Mouse (Mus musculus): Measurements from ENCODE around the gene Cuedc1.

Gene Cuedc1

DNA sequence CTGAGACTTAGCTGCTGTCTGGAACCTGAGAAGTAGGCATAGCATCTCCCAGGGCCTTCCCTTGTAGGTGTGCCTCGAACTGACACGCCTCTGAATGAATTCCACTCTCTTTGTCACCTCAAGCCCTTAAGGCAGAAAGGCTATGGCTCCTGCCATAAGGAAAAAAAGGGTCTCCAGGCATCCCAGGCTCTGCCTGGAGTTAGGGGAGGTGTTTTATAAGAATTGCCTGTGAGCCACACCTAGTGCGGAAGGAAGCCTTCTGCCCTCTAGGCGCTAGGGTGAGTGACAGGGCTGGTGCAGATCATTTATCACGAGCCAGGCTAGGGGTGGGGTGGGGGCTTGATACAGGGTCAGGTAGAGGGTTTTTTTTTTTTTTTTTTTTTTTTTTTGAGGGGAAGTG lies 25.2 kb downstream of the Cuedc1 start:
- no peak for TF ChIP-seq GATA4 (IDR thresholded peaks at IDR 0.05; ENCODE audit: insufficient replicate concordance, low read length)

DNA sequence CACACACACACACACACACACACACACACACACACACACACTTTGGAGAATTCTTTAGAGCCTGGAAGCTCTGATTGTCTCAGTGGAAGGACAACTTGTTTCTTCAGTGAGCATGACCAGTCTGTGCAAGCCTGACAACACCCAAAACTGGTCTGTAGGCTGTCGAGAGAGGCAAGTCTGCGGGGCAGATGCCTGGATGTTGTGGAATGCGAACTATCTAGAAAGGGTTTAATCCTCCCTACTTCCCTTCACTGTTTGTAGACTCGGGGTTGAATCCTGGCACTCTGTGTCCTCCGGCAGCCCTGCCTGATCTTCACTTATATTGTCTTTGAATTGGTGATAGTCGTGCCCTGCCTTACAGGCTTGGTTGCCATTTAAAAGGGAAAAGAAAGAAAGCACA lies 25.9 kb downstream of the Cuedc1 start:
- TF ChIP-seq GATA4 (IDR thresholded peaks at IDR 0.05; ENCODE audit: insufficient replicate concordance, low read length) = no peak

DNA sequence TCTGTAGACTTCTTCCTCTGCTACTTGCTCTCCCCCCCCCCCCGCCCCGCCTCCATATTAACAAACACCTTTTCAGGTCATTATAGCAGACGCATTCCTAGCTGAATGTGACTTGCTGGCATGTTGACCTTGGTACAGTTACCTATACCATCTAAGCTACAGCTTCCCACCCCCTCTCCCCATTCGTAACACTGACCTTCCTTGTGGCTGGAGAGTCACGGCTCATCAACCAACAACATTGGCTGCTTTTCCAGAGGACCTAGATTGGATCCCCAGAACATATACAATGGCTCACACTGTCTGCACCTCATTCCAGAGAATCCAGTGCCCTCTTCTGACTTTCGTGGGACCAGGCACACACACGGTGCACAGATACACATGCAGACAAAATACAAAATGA lies 27.6 kb downstream of the Cuedc1 start:
- no peak for TF ChIP-seq GATA4 (IDR thresholded peaks at IDR 0.05; ENCODE audit: insufficient replicate concordance, low read length)

DNA sequence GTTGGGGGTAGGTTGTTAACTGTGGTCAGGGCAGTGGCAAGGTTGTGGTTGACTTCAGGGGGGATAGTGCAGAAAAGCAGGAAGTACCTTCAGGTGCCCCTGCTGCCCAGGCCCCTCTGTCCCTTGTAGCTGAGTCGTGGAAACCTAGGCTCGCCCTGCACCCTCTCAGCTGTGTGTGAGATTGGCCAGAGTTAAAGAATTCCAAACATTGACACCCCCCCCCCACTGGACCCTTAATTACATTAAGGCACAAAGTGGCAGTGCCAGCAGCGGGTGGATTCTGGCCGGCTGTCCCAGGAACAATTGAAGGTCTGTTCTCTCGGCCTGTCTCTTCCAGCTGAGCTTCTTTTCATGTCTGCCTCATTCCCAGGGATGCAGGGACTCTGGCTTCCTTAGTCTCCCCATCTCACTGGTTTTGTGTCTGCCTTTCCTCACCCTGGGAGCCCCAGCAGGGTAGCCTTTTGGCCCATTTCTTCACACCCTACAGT lies 28.5 kb downstream of the Cuedc1 start:
- no peak for TF ChIP-seq GATA4 (IDR thresholded peaks at IDR 0.05; ENCODE audit: insufficient replicate concordance, low read length)

DNA sequence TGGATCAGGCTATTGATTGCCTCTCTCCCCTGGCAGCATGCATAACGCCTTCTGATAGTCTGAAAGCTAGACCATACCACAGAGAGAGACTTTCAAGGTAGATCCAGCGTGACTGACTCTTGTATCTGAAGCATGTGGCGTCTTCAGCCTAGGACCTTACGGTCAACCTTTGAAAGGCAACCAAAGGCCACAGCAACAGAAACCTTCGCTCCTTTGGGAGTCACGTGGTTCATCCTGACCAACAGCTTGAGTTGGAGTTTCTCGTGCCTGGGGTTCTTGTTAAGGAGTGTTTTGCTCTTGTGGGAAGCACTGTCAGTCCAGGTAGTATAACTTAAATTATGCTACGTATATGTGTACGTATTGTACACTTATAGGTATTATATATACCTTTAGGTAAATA lies 30.6 kb downstream of the Cuedc1 start:
- no peak for TF ChIP-seq GATA4 (IDR thresholded peaks at IDR 0.05; ENCODE audit: insufficient replicate concordance, low read length)

DNA sequence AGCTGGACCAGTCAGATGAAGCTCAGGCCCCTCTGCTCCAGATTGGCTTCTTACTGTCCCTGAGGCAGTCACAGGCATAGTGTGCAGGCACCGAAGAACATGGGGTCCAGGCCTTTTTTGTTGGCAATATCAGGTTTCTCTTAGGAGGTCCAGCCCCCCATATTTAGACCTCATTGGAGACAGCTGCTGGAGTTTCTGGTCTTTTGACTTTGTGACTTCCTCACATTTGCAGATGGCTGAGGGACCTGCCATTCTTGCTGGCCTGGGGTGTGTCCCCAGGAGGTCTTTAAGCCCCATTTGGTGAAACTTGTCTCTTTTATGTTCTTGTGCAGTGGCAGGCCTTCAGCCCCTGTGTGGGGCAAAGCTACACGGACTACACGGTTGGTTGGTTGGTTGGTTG lies 31.4 kb downstream of the Cuedc1 start:
- TF ChIP-seq GATA4 (IDR thresholded peaks at IDR 0.05; ENCODE audit: insufficient replicate concordance, low read length) = no peak

DNA sequence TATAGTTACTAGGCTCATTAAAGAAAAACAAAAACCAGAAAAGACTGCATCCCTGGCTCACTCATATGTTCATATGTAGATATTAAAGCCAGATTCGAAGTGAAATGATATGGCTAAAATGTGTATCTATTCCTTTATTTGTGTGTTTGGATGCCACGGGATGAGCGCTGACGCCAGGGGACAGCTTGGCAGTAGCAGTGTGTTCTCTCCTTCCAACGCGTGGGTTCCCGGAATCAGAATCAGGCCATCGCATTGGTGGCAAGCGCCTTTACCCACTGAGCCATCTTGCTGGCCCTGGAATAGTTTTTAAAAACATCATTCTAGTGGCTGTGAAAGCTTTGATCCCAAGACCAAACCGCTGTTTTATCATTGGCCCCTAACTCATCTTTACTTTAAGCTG lies 32.1 kb downstream of the Cuedc1 start:
- no peak for TF ChIP-seq GATA4 (IDR thresholded peaks at IDR 0.05; ENCODE audit: insufficient replicate concordance, low read length)

DNA sequence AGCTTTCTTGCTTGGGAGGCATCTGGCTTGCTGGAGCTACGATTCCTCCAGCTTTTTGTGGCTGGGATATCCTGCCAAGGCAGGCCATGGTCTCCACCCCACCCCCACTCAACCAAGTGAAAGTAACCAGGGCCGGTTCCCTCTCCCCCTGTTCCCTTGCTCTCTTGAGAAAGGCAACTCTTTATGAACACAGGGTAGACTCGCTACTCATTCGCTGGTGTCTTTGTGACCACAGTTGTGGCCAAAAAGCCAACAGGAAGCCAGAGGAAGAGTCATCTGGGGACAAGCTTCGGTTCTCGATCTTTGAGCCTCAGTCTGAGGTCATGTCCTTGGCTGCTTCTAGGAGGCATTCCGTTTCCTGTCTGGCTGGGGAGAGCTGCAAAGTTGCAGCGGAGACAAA lies 34.0 kb downstream of the Cuedc1 start:
- TF ChIP-seq GATA4 (IDR thresholded peaks at IDR 0.05; ENCODE audit: insufficient replicate concordance, low read length) = peak; percentile 90; the same call in 1 of the 2 replicates

DNA sequence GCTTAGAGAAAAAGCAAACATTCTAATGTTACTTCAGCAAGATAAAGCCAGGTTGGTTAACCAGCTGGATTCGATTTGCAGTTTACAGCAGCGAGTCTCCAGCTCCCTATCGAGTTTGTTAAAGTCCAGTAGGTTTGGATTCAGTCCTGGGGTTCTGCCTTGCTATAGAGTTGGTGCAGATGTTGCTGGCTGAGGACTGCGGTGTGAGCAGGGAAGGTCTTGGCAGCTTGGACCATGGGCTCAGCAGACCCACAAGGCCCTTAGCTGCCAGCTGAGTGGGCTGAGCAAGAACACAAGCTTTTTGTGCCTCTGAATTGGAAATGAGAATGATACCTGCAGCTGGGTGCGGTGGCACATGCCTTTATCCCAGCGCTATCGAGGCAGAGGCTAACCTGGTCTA lies 37.4 kb downstream of the Cuedc1 start:
- TF ChIP-seq GATA4 (IDR thresholded peaks at IDR 0.05; ENCODE audit: insufficient replicate concordance, low read length) = no peak

DNA sequence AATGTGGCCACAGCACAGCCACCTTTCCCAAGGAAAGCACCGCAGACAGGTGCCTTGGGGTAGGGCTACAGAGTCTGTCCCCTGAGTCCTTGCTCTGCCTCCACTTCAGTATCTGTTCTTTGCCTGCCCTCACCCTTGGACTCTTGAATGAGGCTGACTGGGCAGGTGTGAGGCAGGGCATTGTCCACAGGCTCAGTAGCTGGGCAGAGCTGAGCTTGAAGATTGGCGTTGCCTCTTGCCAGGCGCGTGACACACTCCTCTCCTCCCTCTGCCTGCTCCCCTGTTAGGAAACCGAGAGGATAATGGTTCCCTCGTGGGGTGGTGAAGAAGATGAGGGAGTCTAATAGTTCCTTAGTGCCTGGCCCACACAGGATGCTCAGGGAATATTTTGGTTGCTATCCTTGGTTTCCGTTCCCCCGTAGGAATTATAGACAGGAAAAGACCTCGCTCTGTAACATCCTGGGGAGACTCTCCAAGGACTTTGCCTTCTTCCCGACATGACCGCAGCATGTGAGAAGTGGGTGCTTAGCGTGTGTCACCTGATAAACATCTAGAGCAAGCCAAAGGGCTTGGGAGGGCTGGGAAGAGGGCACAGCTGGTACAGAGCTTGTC lies 40.1 kb downstream of the Cuedc1 start:
- TF ChIP-seq GATA4 (IDR thresholded peaks at IDR 0.05; ENCODE audit: insufficient replicate concordance, low read length) = no peak

DNA sequence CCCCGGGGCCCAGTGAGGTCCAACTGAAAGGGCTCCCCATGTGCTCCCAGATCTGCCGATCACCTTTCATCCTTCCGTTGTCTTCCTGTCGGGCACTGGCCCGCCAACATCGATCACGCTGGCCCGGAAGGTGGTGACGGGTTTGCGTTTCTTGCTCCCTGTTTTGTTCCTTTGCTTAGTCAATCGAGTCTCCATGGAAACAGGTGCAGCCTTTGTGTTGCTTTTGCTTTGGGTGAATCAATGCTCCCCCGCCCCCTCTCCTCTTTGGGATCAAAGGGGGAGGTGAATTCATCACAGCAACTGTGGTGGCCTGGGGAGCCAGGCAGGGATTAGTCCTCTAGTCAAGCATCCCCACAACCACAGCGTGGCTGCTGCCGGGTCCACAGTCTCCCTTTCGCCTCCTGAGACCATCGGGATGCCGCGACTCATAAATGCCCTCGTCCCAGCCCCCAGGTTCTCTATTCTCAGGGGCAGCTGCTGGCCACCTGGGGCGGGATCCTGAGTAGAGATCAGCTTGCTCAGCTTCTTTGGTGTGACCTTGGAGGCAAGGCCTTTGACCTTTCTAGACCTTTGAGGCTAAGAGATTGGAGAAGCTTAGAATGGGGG lies 41.5 kb downstream of the Cuedc1 start:
- TF ChIP-seq GATA4 (IDR thresholded peaks at IDR 0.05; ENCODE audit: insufficient replicate concordance, low read length) = no peak

DNA sequence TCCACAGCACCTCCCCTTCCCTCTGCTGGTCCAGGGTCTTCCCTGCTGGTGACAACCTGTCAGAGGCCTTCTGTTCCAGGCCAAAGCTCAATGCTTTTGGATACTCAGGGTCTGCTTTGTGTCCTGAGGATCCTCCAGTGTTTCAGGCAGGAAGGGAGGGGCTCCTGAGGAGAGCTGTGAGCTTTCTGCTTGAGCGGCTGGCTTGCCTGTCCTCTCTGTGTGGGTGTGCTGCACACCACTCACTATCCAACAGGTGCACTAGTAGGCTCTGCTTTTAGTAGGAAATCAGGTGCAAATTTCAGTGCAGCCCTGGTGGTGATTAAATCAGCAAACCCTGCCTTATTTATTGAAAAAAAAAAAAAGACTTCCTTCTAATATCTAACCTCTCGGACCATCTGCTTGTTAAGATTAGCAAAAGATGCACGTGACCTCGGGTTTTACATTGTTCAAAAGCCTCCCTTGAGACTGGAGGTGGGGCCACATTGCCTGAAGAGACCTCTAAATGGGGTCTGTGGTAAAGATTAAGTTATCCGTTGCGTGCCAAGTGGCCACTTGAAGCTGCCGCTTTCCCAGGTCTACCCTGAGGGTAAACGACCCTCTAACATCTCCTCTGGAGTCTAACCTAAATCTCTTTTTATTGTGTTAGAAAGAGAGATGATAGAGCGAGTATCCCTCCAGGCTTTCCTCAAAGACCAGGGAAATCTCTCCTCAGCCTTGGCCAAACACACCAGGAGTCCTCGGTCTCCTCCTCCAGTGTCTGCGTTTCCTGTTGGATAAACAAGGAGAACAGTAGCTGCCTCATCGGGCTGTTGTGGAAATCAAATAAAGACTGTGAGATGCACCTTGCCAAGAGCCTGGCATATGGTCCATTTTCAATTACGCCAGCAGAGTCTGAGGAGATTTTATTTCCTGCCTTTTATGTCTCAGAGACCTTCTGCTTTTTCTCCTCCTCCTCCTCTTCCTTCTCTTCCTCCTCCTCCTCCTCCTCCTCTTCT lies 42.5 kb downstream of the Cuedc1 start:
- no peak for TF ChIP-seq GATA4 (IDR thresholded peaks at IDR 0.05; ENCODE audit: insufficient replicate concordance, low read length)

DNA sequence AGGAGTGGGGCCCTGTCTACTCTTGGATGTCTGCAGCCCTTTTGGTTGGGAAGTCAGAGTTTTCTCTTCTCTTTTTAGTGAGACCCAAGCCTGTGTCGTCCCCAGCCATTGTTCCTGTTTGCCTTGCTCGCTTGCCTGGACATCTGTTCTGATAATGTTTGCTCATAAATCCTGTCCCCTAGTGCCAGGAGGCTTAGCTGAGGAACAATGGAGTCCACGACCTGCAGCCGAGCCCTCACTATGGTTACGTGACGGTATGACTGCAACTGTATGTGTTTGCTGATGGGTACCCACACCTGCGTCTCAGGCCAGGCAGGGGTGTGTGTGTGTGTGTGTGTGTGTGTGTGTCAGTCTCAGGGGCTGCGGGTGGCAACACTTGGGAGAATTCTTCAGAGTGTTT lies 44.5 kb downstream of the Cuedc1 start:
- no peak for TF ChIP-seq GATA4 (IDR thresholded peaks at IDR 0.05; ENCODE audit: insufficient replicate concordance, low read length)

DNA sequence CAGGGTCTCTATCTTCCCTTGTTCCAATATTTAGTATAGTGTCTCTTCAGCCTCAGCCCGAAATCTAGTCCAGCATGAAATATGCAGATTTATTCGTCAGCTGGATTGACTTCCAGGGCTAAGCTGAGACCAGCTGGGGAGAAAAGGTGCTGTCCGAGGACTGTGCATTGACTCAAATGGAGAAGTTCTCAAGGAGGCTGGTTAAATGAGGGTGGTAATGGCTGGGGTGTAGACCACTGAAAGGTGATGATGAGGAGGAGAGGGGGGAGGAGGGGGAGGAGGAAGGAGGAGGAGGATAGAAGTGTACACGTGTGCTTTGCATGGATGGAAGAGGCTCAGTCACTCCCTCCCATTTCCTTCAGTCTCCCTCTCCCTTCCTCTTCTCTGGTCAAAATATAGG lies 46.2 kb downstream of the Cuedc1 start:
- TF ChIP-seq GATA4 (IDR thresholded peaks at IDR 0.05; ENCODE audit: insufficient replicate concordance, low read length) = no peak

DNA sequence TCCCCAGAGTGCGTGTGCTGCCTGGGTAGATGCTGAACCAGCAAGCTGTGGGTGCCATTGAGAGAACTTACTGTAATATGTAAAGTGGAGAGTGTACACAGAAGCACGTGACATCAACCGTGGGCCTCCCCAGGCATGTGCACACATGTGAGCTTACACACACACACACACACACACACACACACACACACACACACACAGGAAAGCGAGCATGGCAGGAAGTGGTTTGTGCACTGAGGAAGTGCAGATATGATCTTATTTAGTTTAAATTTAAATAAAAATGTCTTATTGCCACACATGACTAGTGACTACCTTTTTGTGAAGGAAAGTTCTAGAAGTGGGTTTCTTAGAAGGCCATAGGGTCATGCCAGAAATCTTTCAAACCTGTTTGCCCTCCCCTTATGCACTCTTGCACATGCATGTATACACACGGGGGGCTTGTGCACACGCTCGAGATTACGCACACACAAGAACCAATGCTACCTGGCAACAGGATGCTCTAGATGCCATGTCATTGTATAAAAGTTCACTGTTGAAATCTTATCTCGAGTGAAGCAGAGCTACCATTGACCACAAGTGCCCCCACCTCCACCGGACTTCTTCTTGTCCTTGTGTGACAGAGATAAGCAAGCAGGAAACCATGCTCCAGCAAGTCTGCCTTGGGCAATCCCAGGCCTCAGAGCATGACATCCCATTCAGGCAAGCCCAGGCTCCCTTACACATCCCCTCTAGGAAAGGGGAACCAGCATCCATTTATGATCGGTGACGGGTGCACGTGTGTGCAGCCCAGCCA lies 47.6 kb downstream of the Cuedc1 start:
- peak; percentile 82; the same call in 1 of the 2 replicates for TF ChIP-seq GATA4 (IDR thresholded peaks at IDR 0.05; ENCODE audit: insufficient replicate concordance, low read length)

All from liver, adult (tissue).